Mouse (Mus musculus) spleen, embryonic (tissue): Measurements from ENCODE around the gene Lpxn.

Source experiments
- CTCF ChIA-PET: fragments of 350-600 bp; sonication (Branson Sonifier 250); formaldehyde crosslinking; loops from one replicate; lab custom pipeline; 2022; lab: Charles Lee

Gene Lpxn

GRCm38 (mm10) chr19:12802830-12803229 lies 6.8 kb downstream of the Lpxn start:
- CTCF ChIA-PET: no interaction called here

DNA sequence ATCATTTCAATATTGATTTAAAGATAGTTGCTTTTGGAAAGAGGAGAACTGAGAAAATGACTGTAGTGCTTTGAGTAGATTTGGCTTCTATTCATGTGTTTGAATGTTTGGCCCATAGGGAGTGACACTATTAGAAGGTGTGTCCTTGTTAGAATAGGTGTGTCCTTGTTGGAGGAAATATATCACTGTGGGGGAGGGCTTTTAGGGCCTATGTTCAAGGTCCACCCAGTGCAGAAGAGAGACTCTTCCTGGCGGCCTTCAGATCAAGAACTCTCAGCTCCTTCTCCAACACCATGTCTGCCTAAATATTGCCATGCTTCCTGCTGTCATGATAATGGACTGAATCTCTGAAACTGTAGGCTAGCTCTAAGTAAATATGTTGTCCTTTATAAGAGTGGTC lies 8.2 kb downstream of the Lpxn start:
- CTCF ChIA-PET: no interaction called here

- CTCF ChIA-PET: no interaction called here
Observed at GRCm38 (mm10) chr19:12805730-12806129, 9.7 kb downstream of the Lpxn start.

DNA sequence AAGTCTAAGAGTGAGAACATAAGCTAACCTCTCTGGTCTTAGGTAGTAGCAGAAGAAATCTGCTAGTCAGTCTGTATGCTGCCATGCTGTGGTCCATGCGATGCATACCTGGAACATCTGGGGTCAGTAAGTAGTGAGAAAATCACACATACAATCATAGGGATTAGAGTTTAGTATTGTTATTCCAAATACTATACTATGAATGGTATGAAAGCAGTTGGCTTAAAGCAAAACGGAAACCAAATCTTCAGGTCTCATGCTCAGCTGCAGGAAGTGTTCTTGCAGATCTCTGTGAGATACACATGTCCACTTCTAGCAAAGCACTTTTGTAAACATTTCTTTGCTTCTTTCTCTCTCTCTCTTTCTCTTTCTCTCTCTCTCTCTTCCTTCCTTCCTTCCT lies 10.2 kb downstream of the Lpxn start:
- CTCF ChIA-PET: no interaction called here

- CTCF ChIA-PET: no interaction called here
Observed at GRCm38 (mm10) chr19:12812644-12813364, 16.8 kb downstream of the Lpxn start.

DNA sequence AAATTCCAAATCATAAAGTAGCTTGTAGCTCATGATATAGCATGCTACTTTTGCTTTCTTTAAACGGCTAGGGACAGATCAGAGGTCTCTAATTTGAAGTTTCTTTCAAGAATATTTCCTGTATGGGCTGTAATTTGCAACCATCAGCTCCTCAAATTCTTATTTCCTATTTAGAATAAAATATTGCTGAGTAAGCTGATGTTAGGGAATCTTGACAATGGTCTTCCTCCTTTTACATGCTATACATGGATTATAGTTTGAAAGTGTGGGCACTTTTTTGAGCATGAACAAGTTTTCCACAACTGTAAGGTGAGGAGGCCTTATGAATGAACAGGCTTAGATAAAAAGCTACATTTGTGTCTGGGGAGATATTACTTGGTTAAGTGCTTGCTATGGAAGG lies 17.9 kb downstream of the Lpxn start:
- CTCF ChIA-PET: no interaction called here

DNA sequence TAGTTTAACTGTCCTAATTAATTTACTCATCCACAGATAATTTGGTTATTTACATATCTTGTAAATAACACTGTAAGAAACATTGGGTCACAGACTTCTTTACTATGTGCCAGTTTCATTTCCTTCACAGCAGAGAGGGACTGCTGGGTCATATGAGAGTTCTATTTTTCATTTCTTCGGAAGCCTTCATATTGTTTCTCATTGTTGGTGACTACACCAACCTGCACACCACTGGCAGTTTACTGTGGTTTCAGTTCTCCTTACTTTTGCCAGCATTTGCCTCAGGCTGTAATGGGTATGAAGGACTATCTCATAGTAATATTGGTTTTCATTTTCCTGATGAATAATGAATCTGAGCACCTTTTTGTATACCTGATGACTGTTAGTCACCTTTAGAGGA lies 22.5 kb downstream of the Lpxn start:
- CTCF ChIA-PET: interaction anchor here (1.0 kb wide), 1 partner anchor 19 kb away, joined by 5 read pairs; no protein-coding TSS in a partner anchor

GRCm38 (mm10) chr19:12820383-12820782 lies 24.4 kb downstream of the Lpxn start:
- CTCF ChIA-PET: interaction anchor here (0.6 to 1.5 kb wide), 2 partner anchors 19 to 254 kb away, joined by 3 to 5 read pairs; no protein-coding TSS in a partner anchor

GRCm38 (mm10) chr19:12824549-12824948 lies 28.6 kb downstream of the Lpxn start:
- CTCF ChIA-PET: no interaction called here

- CTCF ChIA-PET: no interaction called here
Observed at GRCm38 (mm10) chr19:12830823-12831430, 34.9 kb downstream of the Lpxn start.

- CTCF ChIA-PET: no interaction called here
Observed at GRCm38 (mm10) chr19:12831559-12831958, 35.6 kb downstream of the Lpxn start.

GRCm38 (mm10) chr19:12833625-12834024 lies 37.6 kb downstream of the Lpxn start:
- CTCF ChIA-PET: no interaction called here

- CTCF ChIA-PET: no interaction called here
Observed at GRCm38 (mm10) chr19:12838507-12838906, 42.5 kb downstream of the Lpxn start.

- CTCF ChIA-PET: no interaction called here
Observed at GRCm38 (mm10) chr19:12846382-12846781, 50.4 kb downstream of the Lpxn start, which contains the start of gene Gm5244. Gene Gm5244 (plus strand): TSS chr19:12846682.

DNA sequence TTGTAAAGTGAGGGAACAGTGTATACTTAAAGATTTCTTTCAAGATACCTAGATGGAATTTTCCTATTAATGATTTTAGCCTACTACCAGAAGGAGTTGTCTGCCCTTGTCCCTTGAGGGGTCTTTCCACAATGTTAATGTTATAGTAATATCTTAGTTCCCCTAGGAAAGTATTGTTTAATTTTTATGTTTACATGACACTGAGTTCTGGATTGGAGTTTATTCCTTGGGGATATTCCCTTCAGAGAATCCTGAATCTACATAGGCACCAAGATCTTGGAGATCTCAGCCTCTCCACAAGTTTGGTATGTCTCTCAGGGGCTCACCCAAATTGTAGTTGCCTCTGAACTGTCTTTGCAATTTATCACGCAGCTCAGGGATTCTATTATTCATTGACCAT lies 61.0 kb downstream of the Lpxn start, which contains the start of gene Olfr1444:
TSS of gene Olfr1444 (plus strand) at position 301 of the 400 bp plus-strand sequence.
- CTCF ChIA-PET: no interaction called here
